Mouse (Mus musculus) heart, embryonic 16.5 days (tissue): Measurements from ENCODE around the gene Bcl7b. TPM values are rescaled to one million over a fixed set of nuclear protein-coding genes. Genes with fewer than 3 reads are reported as not detected.

Source experiments
- ATAC-seq: fragments of 200-750 bp; cut with Nextera tagmentation; replicated peaks from 2 replicates; pipeline ENCODE4 v1.8.0; 2017; ENCODE audit warnings: moderate number of reproducible peaks; ENCODE audit not compliant: insufficient read depth, low FRiP score; ENCODE audit errors: extremely low read depth
- H3K27ac ChIP-seq: fragments of 300-500 bp; sonication (generic); 2 replicates; pipeline ENCODE4 v1.5.1; 2014; ENCODE audit warnings: mild to moderate bottlenecking, low read length, control low read depth, moderate library complexity
- H3K27me3 ChIP-seq: fragments of 300-500 bp; sonication (generic); 2 replicates; pipeline ENCODE4 v1.6.1; 2014; ENCODE audit warnings: low read length, mixed read lengths; ENCODE audit not compliant: control insufficient read depth, insufficient read depth
- H3K36me3 ChIP-seq: fragments of 300-500 bp; sonication (generic); 2 replicates; pipeline ENCODE4 v1.6.1; 2014; ENCODE audit not compliant: control insufficient read depth, insufficient read depth
- H3K4me1 ChIP-seq: fragments of 300-500 bp; sonication (generic); 2 replicates; pipeline ENCODE4 v1.6.1; 2014; ENCODE audit warnings: low read length, mixed read lengths; ENCODE audit not compliant: control insufficient read depth, insufficient read depth
- H3K4me2 ChIP-seq: fragments of 300-500 bp; sonication (generic); 2 replicates; pipeline ENCODE4 v1.6.1; 2014; ENCODE audit warnings: low read depth, mild to moderate bottlenecking, control low read depth, low read length
- H3K4me3 ChIP-seq: fragments of 300-500 bp; sonication (generic); 2 replicates; pipeline ENCODE4 v1.5.1; 2014; ENCODE audit warnings: mild to moderate bottlenecking, control low read depth, low read length
- H3K9ac ChIP-seq: fragments of 300-500 bp; sonication (generic); 2 replicates; pipeline ENCODE4 v1.6.1; 2014; ENCODE audit warnings: low read length, control low read depth
- H3K9me3 ChIP-seq: fragments of 300-500 bp; sonication (generic); replicated peaks from 2 replicates; pipeline ENCODE4 v1.6.1; 2016; ENCODE audit warnings: low read length; ENCODE audit not compliant: control insufficient read depth
- WGBS: fragments of 180-500 bp; shearing (Covaris S2); extraction: QIAGEN DNeasy Blood & Tissue Kit; methylation state at CpG from one replicate; pipeline ENCODE4 v1.1.7; 2014; 5-methylcytosine and 5-hydroxymethylcytosine counted together
- polyA plus RNA-seq: library from polyadenylated mRNA; unstranded; fragments of >200 nt; fragmentation: Nextera tagmentation; extraction: Ambion mirVana; gene quantifications from 2 replicates; pipeline ENCODE4 v1.2.1, GENCODE M21; 2015

Gene Bcl7b
- polyA plus RNA-seq, 1 experiment from 2014 or later, result 47.7 TPM

- Histone ChIP-seq H3K4me3 (no peak overlapping the region), H3K27me3 (peaks cover 2% of the 10 kb centered on the region), H3K9ac (no peak overlapping the region), H3K4me2 (no peak overlapping the region), H3K36me3 (no peaks in the 10 kb centered on the region), H3K4me1 (no peaks in the 10 kb centered on the region), H3K9me3 (peaks cover 3% of the 10 kb centered on the region; the same call in 1 of the 2 replicates), H3K27ac (no peak overlapping the region)
- ATAC-seq, result no peak
- 67% methylated on average over 2 of the region's 2 CpGs for WGBS
These were observed 28.2 kb upstream of the Bcl7b start for GRCm38 (mm10) chr5:135139881-135140280.

GRCm38 (mm10) chr5:135144469-135144868, 23.6 kb upstream of the Bcl7b start:
- Histone ChIP-seq H3K4me1 (peaks cover 6% of the 10 kb centered on the region), H3K27me3 (no peaks in the 10 kb centered on the region), H3K4me3 (no peak overlapping the region), H3K9ac (no peak overlapping the region), H3K9me3 (no peaks in the 10 kb centered on the region), H3K4me2 (no peak overlapping the region), H3K36me3 (no peaks in the 10 kb centered on the region), H3K27ac (no peak overlapping the region)
- no peak for ATAC-seq
- WGBS, result 48% methylated on average over 4 of the region's 4 CpGs

GRCm38 (mm10) chr5:135145532-135145931, 22.6 kb upstream of the Bcl7b start:
- no peak for ATAC-seq
- no peak overlapping the region for H3K4me3 ChIP-seq
- H3K27ac ChIP-seq, result no peak overlapping the region
- no peaks in the 10 kb centered on the region for H3K36me3 ChIP-seq
- no peaks in the 10 kb centered on the region for H3K9me3 ChIP-seq
- H3K9ac ChIP-seq, result no peak overlapping the region
- H3K4me1 ChIP-seq, result peaks cover 9% of the 10 kb centered on the region
- H3K4me2 ChIP-seq, result no peak overlapping the region
- no peaks in the 10 kb centered on the region for H3K27me3 ChIP-seq
- WGBS, result 53% methylated on average over 3 of the region's 3 CpGs

- no peak overlapping the region for H3K9ac ChIP-seq
- H3K4me2 ChIP-seq, result no peak overlapping the region
- no peak overlapping the region for H3K27ac ChIP-seq
- peaks cover 9% of the 10 kb centered on the region for H3K4me1 ChIP-seq
- no peak overlapping the region for H3K4me3 ChIP-seq
- no peak for ATAC-seq
- no peaks in the 10 kb centered on the region for H3K9me3 ChIP-seq
- H3K36me3 ChIP-seq, result no peaks in the 10 kb centered on the region
- no peaks in the 10 kb centered on the region for H3K27me3 ChIP-seq
These were observed 22.1 kb upstream of the Bcl7b start for GRCm38 (mm10) chr5:135145955-135146354.

GRCm38 (mm10) chr5:135148715-135149052, 19.4 kb upstream of the Bcl7b start:
- Histone ChIP-seq H3K9me3 (no peaks in the 10 kb centered on the region), H3K4me1 (peaks cover 15% of the 10 kb centered on the region), H3K36me3 (no peaks in the 10 kb centered on the region), H3K27ac (peak overlapping the region; percentile 97), H3K27me3 (no peaks in the 10 kb centered on the region), H3K4me3 (peak overlapping the region; percentile 96), H3K4me2 (peak overlapping the region; percentile 76), H3K9ac (peak overlapping the region; percentile 70)
- WGBS, result under 1% methylated on average over 13 of the region's 13 CpGs
- no peak for ATAC-seq

- H3K9ac ChIP-seq, result peak within 1 kb of the TSS; percentile 92
- peak within 1 kb of the TSS; percentile 96 for H3K4me3 ChIP-seq
- H3K27ac ChIP-seq, result peak within 1 kb of the TSS; percentile 97
- no peaks in the 10 kb centered on the region for H3K9me3 ChIP-seq
- H3K27me3 ChIP-seq, result no peaks in the 10 kb centered on the region
- H3K4me1 ChIP-seq, result peaks cover 15% of the 10 kb centered on the region
- H3K36me3 ChIP-seq, result peaks cover 4% of the 10 kb centered on the region
- peak within 1 kb of the TSS; percentile 80 for H3K4me2 ChIP-seq
- ATAC-seq, result peak; percentile 98
- under 1% methylated on average over 63 of the region's 63 CpGs for WGBS
These were observed 18.8 kb upstream of the Bcl7b start, which contains the start of gene Tbl2 for GRCm38 (mm10) chr5:135149053-135149819. Tbl2 (plus strand) TSS chr5:135149657.

- H3K4me3 ChIP-seq, result peak overlapping the region; percentile 96
- peak overlapping the region; percentile 80 for H3K4me2 ChIP-seq
- 0% methylated on average over 23 of the region's 23 CpGs for WGBS
- H3K4me1 ChIP-seq, result peaks cover 15% of the 10 kb centered on the region
- H3K9me3 ChIP-seq, result no peaks in the 10 kb centered on the region
- peak overlapping the region; percentile 87 for H3K27ac ChIP-seq
- ATAC-seq, result no peak
- peaks cover 8% of the 10 kb centered on the region for H3K36me3 ChIP-seq
- no peaks in the 10 kb centered on the region for H3K27me3 ChIP-seq
- H3K9ac ChIP-seq, result peak overlapping the region; percentile 92
These were observed 18.3 kb upstream of the Bcl7b start for GRCm38 (mm10) chr5:135149820-135150178.

- Histone ChIP-seq H3K9ac (no peak overlapping the region), H3K27ac (no peak overlapping the region)
These were observed 11.6 kb upstream of the Bcl7b start for GRCm38 (mm10) chr5:135156496-135156895.

GRCm38 (mm10) chr5:135161221-135161620, 6.9 kb upstream of the Bcl7b start:
- Histone ChIP-seq H3K27me3 (no peaks in the 10 kb centered on the region), H3K4me3 (no peak overlapping the region), H3K9me3 (no peaks in the 10 kb centered on the region), H3K27ac (no peak overlapping the region), H3K36me3 (peaks cover 50% of the 10 kb centered on the region), H3K4me1 (no peaks in the 10 kb centered on the region), H3K9ac (no peak overlapping the region), H3K4me2 (no peak overlapping the region)
- 90% methylated on average over 4 of the region's 4 CpGs for WGBS
- ATAC-seq, result no peak

More at GRCm38 (mm10) chr5:135156496-135156895, 11.6 kb upstream of the Bcl7b start:
- Histone ChIP-seq H3K4me1 (peaks cover 2% of the 10 kb centered on the region; the same call in 1 of the 2 replicates), H3K9me3 (no peaks in the 10 kb centered on the region), H3K27me3 (no peaks in the 10 kb centered on the region), H3K4me3 (no peak overlapping the region), H3K36me3 (peaks cover 65% of the 10 kb centered on the region), H3K4me2 (no peak overlapping the region)
- 99% methylated on average over 4 of the region's 4 CpGs for WGBS
- ATAC-seq, result no peak
